Mouse (Mus musculus): ENCODE data around the gene Clca3a1.

Clca3a1 gene

GRCm38 (mm10) chr3:144719088-144719900, 41.5 kb downstream of the Clca3a1 start:
- peak; percentile 73 to 76 for DNase-seq

GRCm38 (mm10) chr3:144718706-144719087, 42.1 kb downstream of the Clca3a1 start:
- DNase-seq, result peak; percentile 51 to 73

GRCm38 (mm10) chr3:144717835-144718234, 42.9 kb downstream of the Clca3a1 start:
- peak in 1 of 2 experiments; percentile 22 for DNase-seq

- no peak for DNase-seq
Observed at GRCm38 (mm10) chr3:144717121-144717520, 43.7 kb downstream of the Clca3a1 start.

GRCm38 (mm10) chr3:144715901-144716300, 44.9 kb downstream of the Clca3a1 start:
- peak in 1 of 2 experiments; percentile 22 for DNase-seq

- DNase-seq, result peak in 1 of 2 experiments; percentile 21
Observed at GRCm38 (mm10) chr3:144715033-144715432, 45.7 kb downstream of the Clca3a1 start.

GRCm38 (mm10) chr3:144714606-144715005, 46.2 kb downstream of the Clca3a1 start:
- DNase-seq, result peak in 1 of 2 experiments; percentile 66

- DNase-seq, result peak; percentile 50 to 73
Observed at GRCm38 (mm10) chr3:144714126-144714525, 46.7 kb downstream of the Clca3a1 start.

GRCm38 (mm10) chr3:144711607-144712206, 49.1 kb downstream of the Clca3a1 start:
- DNase-seq, result no peak

GRCm38 (mm10) chr3:144708612-144709011, 52.2 kb downstream of the Clca3a1 start:
- DNase-seq, result no peak

- DNase-seq, result no peak
Observed at GRCm38 (mm10) chr3:144703959-144704358, 56.8 kb downstream of the Clca3a1 start.

- no peak for DNase-seq
Observed at GRCm38 (mm10) chr3:144698790-144699433, 61.9 kb downstream of the Clca3a1 start.

- no peak for DNase-seq
Observed at GRCm38 (mm10) chr3:144697942-144698341, 62.8 kb downstream of the Clca3a1 start.

- no peak for DNase-seq
Observed at GRCm38 (mm10) chr3:144697154-144697553, 63.6 kb downstream of the Clca3a1 start.

- no peak for DNase-seq
Observed at GRCm38 (mm10) chr3:144694941-144695340, 65.8 kb downstream of the Clca3a1 start.

- no peak for DNase-seq
Observed at GRCm38 (mm10) chr3:144694040-144694439, 66.7 kb downstream of the Clca3a1 start.

GRCm38 (mm10) chr3:144692052-144692451, 68.7 kb downstream of the Clca3a1 start:
- peak in 1 of 2 experiments; percentile 34 for DNase-seq

- peak in 1 of 2 experiments; percentile 23 for DNase-seq
Observed at GRCm38 (mm10) chr3:144689236-144689635, 71.5 kb downstream of the Clca3a1 start.

GRCm38 (mm10) chr3:144688284-144688683, 72.5 kb downstream of the Clca3a1 start:
- DNase-seq, result no peak

GRCm38 (mm10) chr3:144687618-144688017, 73.2 kb downstream of the Clca3a1 start:
- no peak for DNase-seq

- DNase-seq, result no peak
Observed at GRCm38 (mm10) chr3:144686146-144686545, 74.6 kb downstream of the Clca3a1 start.

GRCm38 (mm10) chr3:144683136-144683814, 77.5 kb downstream of the Clca3a1 start:
- DNase-seq, result no peak

- no peak for DNase-seq
Observed at GRCm38 (mm10) chr3:144681542-144681941, 79.2 kb downstream of the Clca3a1 start.
